Mouse (Mus musculus) telencephalon, adult 2 months (tissue): Measurements from ENCODE around the gene Gchfr.

Source experiments
- DNase-seq: peaks from one replicate; pipeline ENCODE4 v3.0.0-alpha.2; 2011; ENCODE audit warnings: low read depth, low spot score

Gchfr gene

GRCm38 (mm10) chr2:119173991-119174651 lies 6.5 kb downstream of the Gchfr start, which contains the start of gene Gm14137:
Gm14137 (plus strand) TSS chr2:119174509.
- no peak for DNase-seq

GRCm38 (mm10) chr2:119174866-119175265 lies 7.3 kb downstream of the Gchfr start:
- DNase-seq, result no peak

- DNase-seq, result no peak
Observed at GRCm38 (mm10) chr2:119175614-119176013, 8.0 kb downstream of the Gchfr start.

- no peak for DNase-seq
Observed at GRCm38 (mm10) chr2:119176761-119177160, 9.2 kb downstream of the Gchfr start.

- no peak for DNase-seq
Observed at GRCm38 (mm10) chr2:119177384-119177939, 9.9 kb downstream of the Gchfr start.

- DNase-seq, result no peak
Observed at GRCm38 (mm10) chr2:119182914-119183313, 15.3 kb downstream of the Gchfr start.

- DNase-seq, result peak; percentile 52
Observed at GRCm38 (mm10) chr2:119189029-119189710, 21.6 kb downstream of the Gchfr start.

GRCm38 (mm10) chr2:119190969-119191368 lies 23.4 kb downstream of the Gchfr start:
- no peak for DNase-seq

GRCm38 (mm10) chr2:119194140-119194539 lies 26.6 kb downstream of the Gchfr start:
- no peak for DNase-seq

GRCm38 (mm10) chr2:119196316-119197108 lies 28.9 kb downstream of the Gchfr start:
- no peak for DNase-seq

- DNase-seq, result no peak
Observed at GRCm38 (mm10) chr2:119197493-119197892, 29.9 kb downstream of the Gchfr start.

GRCm38 (mm10) chr2:119198049-119198448 lies 30.5 kb downstream of the Gchfr start:
- DNase-seq, result no peak

- peak; percentile 6 for DNase-seq
Observed at GRCm38 (mm10) chr2:119198934-119199333, 31.4 kb downstream of the Gchfr start.

GRCm38 (mm10) chr2:119202914-119203453 lies 35.4 kb downstream of the Gchfr start:
- DNase-seq, result no peak

- DNase-seq, result no peak
Observed at GRCm38 (mm10) chr2:119203871-119204460, 36.4 kb downstream of the Gchfr start.

- no peak for DNase-seq
Observed at GRCm38 (mm10) chr2:119207961-119208343, 40.4 kb downstream of the Gchfr start.

- peak; percentile 97 for DNase-seq
Observed at GRCm38 (mm10) chr2:119208344-119209175, 41.0 kb downstream of the Gchfr start, which contains the start of the genes Zfyve19 and Dnajc17. Zfyve19 (plus strand) TSS chr2:119208617. Dnajc17 (minus strand) TSS chr2:119208795.

- DNase-seq, result no peak
Observed at GRCm38 (mm10) chr2:119209176-119209507, 41.6 kb downstream of the Gchfr start.
